Mouse (Mus musculus): ENCODE measurements at regions not wholly inside any gene's neighbourhood (a gene's known extent, or its start where the extent isn't known, plus 50 kb on each side); places are given as distances from the start of the nearest gene placed in this dataset.

GRCm38 (mm10) chr10:8978595-8978994, 92.7 kb upstream of the Sash1 start:
- TF ChIP-seq GATA1 (IDR thresholded peaks at IDR 0.05; ENCODE audit: borderline replicate concordance, low read length) (no peak), FLI1 (IDR thresholded peaks at IDR 0.05; ENCODE audit: low read length) (no peak)

Data from megakaryocyte, embryonic 14.5 days (primary cell).